Mouse (Mus musculus): Measurements from ENCODE around the gene Scrn1.

GRCm38 (mm10) chr6:54494097-54494496 lies 72.2 kb downstream of the Scrn1 start:
- TF ChIP-seq POLR2A (IDR thresholded peaks at IDR 0.05; ENCODE audit: insufficient read length, low read depth) (no peak), TCF12 (IDR thresholded peaks at IDR 0.05; ENCODE audit: insufficient read depth, poor library complexity, severe bottlenecking) (no peak), E2F4 (IDR thresholded peaks at IDR 0.05; ENCODE audit: insufficient read depth) (no peak), POLR2AphosphoS2 (IDR thresholded peaks at IDR 0.05; ENCODE audit: insufficient read length, low read depth) (no peak), CEBPB (IDR thresholded peaks at IDR 0.05; ENCODE audit: insufficient read depth, poor library complexity, severe bottlenecking) (no peak), USF1 (IDR thresholded peaks at IDR 0.05; ENCODE audit: low read depth) (no peak), MYOD1 (IDR thresholded peaks at IDR 0.05; ENCODE audit: control insufficient read depth in 1 of 3, insufficient read length in 2 of 3, low read depth in 2 of 3) (no peak), MAX (IDR thresholded peaks at IDR 0.05; ENCODE audit: low read depth) (no peak), SRF (IDR thresholded peaks at IDR 0.05; ENCODE audit: control insufficient read depth, insufficient read length, low read depth) (no peak), MYOG (IDR thresholded peaks at IDR 0.05; ENCODE audit: control insufficient read depth in 1 of 3, insufficient read depth in 1 of 3, insufficient read length in 2 of 3, low read depth in 2 of 3) (no peak)
